Mouse (Mus musculus): ENCODE data around the gene Msi2. TPM values are rescaled to one million over a fixed set of nuclear protein-coding genes. Genes with fewer than 3 reads are reported as not detected.

Gene Msi2
- total RNA-seq, 2 experiments from 2014 or later: 181 to 262 TPM

- DNase-seq: no peak
Observed at GRCm38 (mm10) chr11:88564363-88564762, 153.9 kb downstream of the Msi2 start.

GRCm38 (mm10) chr11:88561191-88561590 lies 157.1 kb downstream of the Msi2 start:
- no peak for DNase-seq

- DNase-seq: no peak
Observed at GRCm38 (mm10) chr11:88560634-88561033, 157.7 kb downstream of the Msi2 start.

DNA sequence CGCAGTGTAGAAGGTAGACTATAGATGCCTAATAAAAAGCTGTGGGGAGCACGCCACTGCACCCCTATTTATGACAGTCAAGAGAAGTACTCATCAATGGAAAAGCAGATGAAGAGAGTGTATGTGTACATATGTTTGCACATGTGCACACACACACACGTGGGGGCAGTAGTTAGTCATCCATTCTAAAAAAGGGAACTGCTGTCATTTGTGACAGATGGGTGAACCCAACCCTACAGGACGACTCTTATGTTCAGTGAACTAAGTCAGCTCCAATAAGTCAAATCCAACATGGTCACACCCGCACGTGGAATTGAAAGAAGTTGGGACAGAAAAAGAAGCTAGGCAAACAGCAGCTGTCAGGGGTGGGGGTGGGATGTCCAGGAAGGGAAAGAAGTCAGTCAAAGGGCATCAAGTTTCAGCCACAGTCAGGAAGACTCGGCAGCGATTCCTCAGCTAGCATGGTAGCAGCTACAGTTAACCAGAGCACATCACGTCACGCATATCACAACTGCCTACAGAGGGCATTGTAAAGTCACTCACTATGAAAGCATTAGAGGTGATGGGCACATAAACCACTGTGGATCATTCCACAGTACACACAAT lies 158.8 kb downstream of the Msi2 start:
- no peak for DNase-seq

GRCm38 (mm10) chr11:88558731-88559130 lies 159.6 kb downstream of the Msi2 start:
- peak in 1 of 2 experiments; percentile 58 for DNase-seq

- DNase-seq: no peak
Observed at GRCm38 (mm10) chr11:88557828-88558580, 160.3 kb downstream of the Msi2 start.

DNA sequence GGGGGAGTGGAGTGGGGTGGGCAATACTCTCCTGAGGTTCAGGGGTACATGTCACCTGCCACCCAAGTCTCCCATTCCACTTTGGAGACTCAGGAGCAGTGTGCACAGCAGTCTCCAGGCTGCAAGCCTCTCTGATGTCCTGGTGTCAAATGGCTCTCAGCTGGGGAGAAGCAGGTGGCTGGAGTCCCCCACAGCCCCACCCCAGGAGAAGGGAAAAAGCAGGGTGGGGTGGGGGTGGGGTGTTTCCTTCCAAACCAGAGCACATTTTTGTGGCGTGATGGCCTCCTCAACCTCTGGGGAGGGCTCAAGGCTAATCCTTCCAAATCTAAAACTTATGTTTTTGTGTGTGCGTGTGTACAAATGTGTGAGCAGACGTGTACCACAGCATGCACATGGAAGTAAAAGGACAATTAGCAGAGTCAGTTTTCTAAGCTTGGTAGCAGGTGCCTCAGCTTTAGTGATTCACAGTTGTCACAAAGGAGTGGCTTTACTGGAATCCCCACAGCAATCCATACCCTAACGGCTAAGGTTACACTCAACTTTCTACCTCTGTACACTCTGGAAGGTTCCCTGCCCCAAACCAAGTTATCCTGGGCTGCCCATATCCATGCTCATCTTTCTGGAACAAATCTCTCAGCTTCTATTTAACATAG lies 161.1 kb downstream of the Msi2 start:
- DNase-seq: no peak

- peak; percentile 47 for DNase-seq
Observed at GRCm38 (mm10) chr11:88555902-88556549, 162.3 kb downstream of the Msi2 start.

- DNase-seq: peak in 1 of 2 experiments; percentile 62
Observed at GRCm38 (mm10) chr11:88555232-88555818, 163.0 kb downstream of the Msi2 start.

- no peak for DNase-seq
Observed at GRCm38 (mm10) chr11:88553521-88554310, 164.6 kb downstream of the Msi2 start.

DNA sequence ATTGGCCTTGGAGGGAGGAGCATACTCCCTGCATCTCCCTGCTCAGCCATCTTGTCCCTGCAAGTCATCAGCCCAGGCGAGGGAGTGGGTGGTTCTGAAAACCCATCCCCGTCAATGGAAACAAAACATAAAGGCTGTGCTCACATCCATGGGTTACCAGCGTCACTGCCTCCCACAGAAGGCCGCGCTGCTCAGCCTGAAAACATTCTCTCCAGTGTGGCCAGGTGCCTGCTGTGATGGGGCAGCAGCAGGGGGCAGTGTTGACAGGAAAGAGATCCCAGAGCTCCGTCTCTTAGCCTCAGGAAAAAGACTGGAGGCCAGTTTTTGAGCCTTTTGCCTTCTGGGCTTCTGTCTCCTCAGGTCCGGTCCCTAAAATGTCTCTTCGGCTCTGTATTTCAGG lies 165.3 kb downstream of the Msi2 start:
- DNase-seq: peak; percentile 81 to 87

DNA sequence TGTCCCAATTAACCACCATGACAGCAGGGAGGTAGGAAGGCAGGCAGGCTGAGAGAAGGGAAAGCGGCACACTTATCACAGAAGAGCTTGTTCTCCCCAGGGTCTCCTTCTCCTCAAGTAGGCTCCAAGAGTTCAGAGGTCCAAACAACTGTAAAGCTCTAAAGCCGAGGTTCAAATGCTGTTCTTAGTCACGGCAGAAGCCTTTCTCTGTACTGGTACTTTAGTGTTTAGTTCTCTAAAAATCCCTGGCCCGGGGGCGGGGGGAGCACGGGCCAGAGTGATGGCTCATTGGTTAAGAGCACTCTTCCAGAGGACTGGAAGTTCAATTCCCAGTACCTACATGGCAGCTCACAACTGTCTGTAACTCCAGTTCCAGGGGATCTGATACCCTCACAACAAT lies 165.9 kb downstream of the Msi2 start:
- no peak for DNase-seq

DNA sequence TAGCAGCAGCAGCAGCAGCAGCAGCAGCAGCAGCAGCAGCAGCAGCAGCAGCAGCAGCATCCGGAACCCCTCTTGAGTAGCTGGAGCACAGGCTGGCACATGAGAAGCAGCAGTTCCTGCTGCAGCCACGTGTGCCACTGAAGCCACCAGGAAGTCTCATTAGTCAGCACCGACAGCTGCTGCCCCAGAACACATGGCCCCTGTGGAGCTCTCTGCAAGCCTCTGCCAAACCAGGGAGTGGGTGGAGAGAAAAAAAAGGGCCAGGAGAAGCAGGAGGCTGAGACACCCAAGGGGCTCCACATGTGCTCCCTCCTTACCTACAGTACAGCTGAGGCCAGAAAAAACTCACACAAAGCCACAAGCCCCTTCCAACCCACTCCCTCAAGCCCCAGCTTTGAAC lies 167.3 kb downstream of the Msi2 start:
- DNase-seq: peak; percentile 69 to 77

DNA sequence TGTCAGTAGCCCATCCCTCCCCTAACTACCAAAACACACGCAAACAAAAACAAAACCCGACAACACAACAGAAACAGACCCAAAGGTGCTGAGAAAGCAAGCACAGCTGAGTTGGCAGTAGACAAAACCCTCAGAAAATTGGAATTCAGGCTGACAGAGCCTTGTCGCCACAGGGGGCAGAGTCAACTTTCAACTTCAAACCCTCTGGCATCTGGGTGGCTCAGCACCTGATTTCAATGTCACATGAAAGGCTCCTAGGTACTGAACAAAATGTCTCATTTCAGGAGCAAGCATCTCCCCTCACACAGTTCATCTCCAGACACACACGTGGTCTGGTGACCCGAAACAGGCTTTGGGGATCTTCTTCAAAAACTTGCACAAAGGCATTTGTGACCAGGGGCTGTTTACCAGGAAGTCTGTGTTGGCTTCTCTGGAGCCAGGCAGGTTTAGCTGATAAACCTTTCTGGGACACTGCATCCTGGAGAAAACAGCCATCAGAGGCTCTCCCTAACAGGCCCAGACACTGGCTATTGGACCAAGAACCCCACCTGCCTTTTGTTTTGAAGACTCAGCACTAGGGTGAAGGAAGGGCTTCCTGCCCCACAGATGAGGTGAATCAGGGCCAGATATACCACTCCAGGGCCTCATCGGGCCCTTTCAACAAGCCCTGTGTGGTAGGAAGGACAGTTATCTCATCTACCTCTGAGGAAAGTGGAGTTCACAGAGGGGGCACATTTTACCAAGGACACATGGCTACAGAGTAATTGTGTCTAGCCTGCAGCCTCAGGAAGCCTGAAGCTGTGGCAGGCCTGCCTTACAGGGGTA lies 168.0 kb downstream of the Msi2 start:
- no peak for DNase-seq

- DNase-seq: no peak
Observed at GRCm38 (mm10) chr11:88549529-88549900, 168.8 kb downstream of the Msi2 start.

- DNase-seq: no peak
Observed at GRCm38 (mm10) chr11:88548832-88549528, 169.3 kb downstream of the Msi2 start.

- no peak for DNase-seq
Observed at GRCm38 (mm10) chr11:88548423-88548822, 169.9 kb downstream of the Msi2 start.

DNA sequence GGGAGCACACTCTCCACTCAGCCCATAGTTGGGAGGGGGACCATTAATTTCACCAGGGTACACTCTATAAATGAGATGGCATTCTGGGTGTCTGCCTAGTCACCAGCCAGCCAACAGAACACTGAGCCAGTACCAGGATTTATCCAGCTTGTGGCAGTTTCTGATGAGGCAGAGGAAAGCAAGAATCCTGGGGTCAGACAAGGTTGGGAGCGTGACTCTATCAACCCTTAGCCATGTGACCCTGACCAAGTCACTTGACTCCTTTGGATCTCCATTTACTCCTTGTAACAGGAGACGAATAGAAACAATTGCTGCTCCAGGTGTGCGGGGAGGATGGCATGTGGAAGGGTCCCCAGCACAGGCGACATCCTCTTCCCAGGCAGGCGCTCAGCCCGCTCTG lies 174.5 kb downstream of the Msi2 start:
- no peak for DNase-seq

DNA sequence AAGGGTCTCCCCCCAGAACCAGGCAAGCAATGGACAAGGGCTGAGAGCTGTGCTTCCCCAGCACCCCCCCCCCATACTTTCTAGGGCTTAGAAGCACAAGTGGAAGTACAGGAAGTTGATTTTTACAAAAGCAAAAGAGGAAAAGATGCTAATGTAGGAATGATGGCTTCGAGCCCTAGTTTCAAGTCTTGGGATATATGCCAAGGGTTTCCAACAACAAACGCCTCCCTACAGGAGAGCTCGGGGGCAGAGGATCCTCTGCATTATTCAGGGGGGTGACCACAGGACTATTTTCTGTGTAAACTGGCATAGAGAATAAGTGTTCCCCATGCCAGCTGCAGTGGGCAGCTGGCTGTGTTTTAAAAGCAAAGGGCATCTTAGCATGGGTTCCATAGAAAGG lies 175.5 kb downstream of the Msi2 start:
- DNase-seq: no peak
